25 mouse cellular contexts compared by ENCODE assay signal in the genomic region with DNA sequence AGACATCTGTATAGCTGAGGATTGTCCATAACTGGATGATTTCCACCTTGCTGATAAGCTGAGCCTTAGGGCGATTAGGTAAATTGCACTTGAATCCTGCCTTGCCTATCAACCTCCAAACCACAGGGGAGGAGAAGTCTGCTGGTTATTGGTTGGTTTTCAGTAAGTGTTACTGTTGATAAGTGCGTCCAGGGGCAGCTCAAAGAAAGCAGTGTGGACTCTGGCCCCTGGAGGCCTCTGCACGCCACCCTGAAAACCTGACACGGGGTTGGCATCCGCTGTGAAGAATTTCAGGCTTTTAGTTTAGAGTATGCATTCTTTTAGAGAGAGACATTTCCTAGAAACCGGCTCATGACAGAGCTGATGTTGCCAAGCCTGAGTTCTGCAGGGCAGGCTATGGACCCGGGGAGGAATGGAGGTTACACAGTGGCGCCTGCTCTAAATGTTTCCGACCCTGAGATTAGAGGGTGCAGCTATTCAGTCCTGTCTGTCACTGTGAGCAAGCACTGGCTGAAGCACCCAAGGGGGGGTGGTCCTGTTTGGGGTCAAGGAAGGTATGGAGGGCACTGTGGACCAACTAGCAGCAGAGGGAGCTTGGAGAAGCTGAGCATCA. TPM values are rescaled to one million over a fixed set of nuclear protein-coding genes. Genes with fewer than 3 reads are reported as not detected.
DNase-seq lines count a peak whose midpoint lies in the region; ATAC-seq and TF ChIP-seq lines count a peak whose summit lies in the region.
"Had no signal": no experiment of that assay in that cellular context is flagged by ENCODE, and none has a peak within 500 bp of the region (broad histone marks: within the 10 kb centered on the region; RNA-seq: fewer than 3 reads in every experiment).

No protein-coding gene starts in this region.

- H3K27ac ChIP-seq in kidney, embryonic 14.5 days (ENCODE audit: low read depth, low read length) = no peak overlapping the region
- H3K27ac ChIP-seq in intestine, postnatal 0 days (ENCODE audit: low read depth, low read length) = no peak overlapping the region
- H3K27ac ChIP-seq in limb, embryonic 10.5 days = no peak overlapping the region
- H3K27ac ChIP-seq: heart, embryonic 10.5 days; hindbrain, embryonic 10.5 days; liver, embryonic 12.5 days; midbrain, embryonic 12.5 days had no signal

- no peaks in the 10 kb centered on the region for H3K9me3 ChIP-seq in kidney, embryonic 14.5 days (ENCODE audit: control insufficient read depth, low read length)
- no peaks in the 10 kb centered on the region for H3K9me3 ChIP-seq in intestine, postnatal 0 days (ENCODE audit: control insufficient read depth)
- no peaks in the 10 kb centered on the region for H3K9me3 ChIP-seq in limb, embryonic 10.5 days (replicated peaks)
- H3K9me3 ChIP-seq: heart, embryonic 10.5 days; hindbrain, embryonic 10.5 days; liver, embryonic 12.5 days; midbrain, embryonic 12.5 days had no signal

- no peak overlapping the region for H3K9ac ChIP-seq in kidney, embryonic 14.5 days (ENCODE audit: low read depth, low read length)
- no peak overlapping the region for H3K9ac ChIP-seq in intestine, postnatal 0 days (ENCODE audit: low read depth, low read length)
- H3K9ac ChIP-seq: liver, embryonic 12.5 days; midbrain, embryonic 12.5 days had no signal

- no peaks in the 10 kb centered on the region; the same call in 1 of the 2 replicates for H3K36me3 ChIP-seq in kidney, embryonic 14.5 days (ENCODE audit: control insufficient read depth, insufficient read depth, low read length)
- H3K36me3 ChIP-seq in intestine, postnatal 0 days (ENCODE audit: control insufficient read depth, insufficient read depth) = peaks cover 15% of the 10 kb centered on the region; the same call in 1 of the 2 replicates
- H3K36me3 ChIP-seq in limb, embryonic 10.5 days = no peaks in the 10 kb centered on the region
- H3K36me3 ChIP-seq: G1E; heart, embryonic 10.5 days; hindbrain, embryonic 10.5 days; liver, embryonic 12.5 days; midbrain, embryonic 12.5 days had no signal

- 84% methylated on average over 9 of the region's 9 CpGs for WGBS in kidney, embryonic 14.5 days
- 31% methylated on average over 9 of the region's 9 CpGs for WGBS in intestine, postnatal 0 days
- 87% methylated on average over 9 of the region's 9 CpGs for WGBS in limb, embryonic 10.5 days

- no peak overlapping the region for H3K4me2 ChIP-seq in kidney, embryonic 14.5 days (replicated peaks; ENCODE audit: low read depth, low read length)
- peak overlapping the region; percentile 28; the same call in 1 of the 2 replicates for H3K4me2 ChIP-seq in intestine, postnatal 0 days (replicated peaks; ENCODE audit: low read depth)
- H3K4me2 ChIP-seq: liver, embryonic 12.5 days; midbrain, embryonic 12.5 days had no signal

- no peak for TF ChIP-seq CTCF in intestine, postnatal 0 days (IDR thresholded peaks at IDR 0.05; ENCODE audit: low read depth)

- ATAC-seq in kidney, embryonic 14.5 days (ENCODE audit: low FRiP score, low TSS enrichment) = no peak
- ATAC-seq in intestine, postnatal 0 days = peak; percentile 61
- ATAC-seq: forebrain, embryonic 14.5 days; liver, embryonic 12.5 days had no signal

- peak; percentile 24 for DNase-seq in kidney, adult 11 months
- DNase-seq in NIH3T3 (ENCODE audit: low read depth) (peak; percentile 7), MN1 (ENCODE audit: low spot score) (no peak)
- DNase-seq in kidney, postnatal 36 days = peak; percentile 16 to 24
- no peak for DNase-seq in adrenal gland, adult 18-20 months (ENCODE audit: low spot score in 2 of 2)
- DNase-seq in limb, embryonic 10.5 days (ENCODE audit: low spot score) = no peak
- DNase-seq: adrenal gland, postnatal 14 days; cerebellum, adult 9-10 months; gastrocnemius, postnatal 10 days; lung, adult 18-20 months; lung, postnatal 10 days; thymus, postnatal 14 days had no signal

- no peaks in the 10 kb centered on the region for H3K27me3 ChIP-seq in kidney, embryonic 14.5 days (ENCODE audit: control insufficient read depth, insufficient read depth, low read length)
- no peaks in the 10 kb centered on the region for H3K27me3 ChIP-seq in intestine, postnatal 0 days (replicated peaks; ENCODE audit: control insufficient read depth, insufficient read depth, low read length)
- no peaks in the 10 kb centered on the region for H3K27me3 ChIP-seq in limb, embryonic 10.5 days (ENCODE audit: low read depth, poor library complexity, severe bottlenecking)

- H3K4me3 ChIP-seq in kidney, embryonic 14.5 days (ENCODE audit: low read length) = no peak overlapping the region
- H3K4me3 ChIP-seq in intestine, postnatal 0 days (ENCODE audit: low read depth, low read length) = no peak overlapping the region
- no peak overlapping the region for H3K4me3 ChIP-seq in limb, embryonic 10.5 days
- H3K4me3 ChIP-seq: heart, embryonic 10.5 days; hindbrain, embryonic 10.5 days; liver, embryonic 12.5 days; midbrain, embryonic 12.5 days had no signal

- H3K4me1 ChIP-seq in kidney, embryonic 14.5 days (ENCODE audit: control insufficient read depth, insufficient read depth, low read length) = no peaks in the 10 kb centered on the region
- no peaks in the 10 kb centered on the region for H3K4me1 ChIP-seq in intestine, postnatal 0 days (replicated peaks; ENCODE audit: control insufficient read depth, insufficient read depth, low read length)
- H3K4me1 ChIP-seq in limb, embryonic 10.5 days = no peaks in the 10 kb centered on the region
- H3K4me1 ChIP-seq: heart, embryonic 10.5 days; liver, embryonic 12.5 days; midbrain, embryonic 12.5 days had no signal

RNA-seq across cellular contexts. Expression of gene Map3k21, which starts 38.6 kb away (rescaled TPM):
- 4.3 and 5.8 TPM in 2 replicates for polyA plus RNA-seq in kidney, embryonic 14.5 days (2014; fragmentation: Nextera tagmentation; extraction: Ambion mirVana)
- polyA plus RNA-seq in intestine, postnatal 0 days (2015; fragmentation: Nextera tagmentation; extraction: Ambion mirVana) = 4.5 and 5.1 TPM in 2 replicates
- total RNA-seq in adrenal gland, adult 18-20 months (2021) = under 1 TPM; 0.22 to 0.96 TPM
- 0.03 and 0.04 TPM in 2 replicates for polyA plus RNA-seq in limb, embryonic 10.5 days (2016; fragmentation: Nextera tagmentation; extraction: Ambion mirVana)
- total RNA-seq: CH12.LX; granulocyte monocyte progenitor cell, adult 5-6 weeks; monocyte, adult 5-6 weeks; neutrophil, adult 5-6 weeks had no signal
- polyA plus RNA-seq: G1E; limb, embryonic 11.5 days had no signal

RNA-seq across cellular contexts. Expression of gene Kcnk1, which starts 46.2 kb away (rescaled TPM):
- 34.7 and 45.3 TPM in 2 replicates for polyA plus RNA-seq in kidney, embryonic 14.5 days (2014; fragmentation: Nextera tagmentation; extraction: Ambion mirVana)
- 28.7 and 36.7 TPM in 2 replicates for polyA plus RNA-seq in intestine, postnatal 0 days (2015; fragmentation: Nextera tagmentation; extraction: Ambion mirVana)
- total RNA-seq in adrenal gland, adult 18-20 months (2021) = 10 to 100 TPM in 1 of 2 experiments, 1 to 10 TPM in 1; 1.4 to 11.9 TPM
- 9.2 and 10.1 TPM in 2 replicates for polyA plus RNA-seq in limb, embryonic 10.5 days (2016; fragmentation: Nextera tagmentation; extraction: Ambion mirVana)
- total RNA-seq: CH12.LX; granulocyte monocyte progenitor cell, adult 5-6 weeks; monocyte, adult 5-6 weeks had no signal
- polyA plus RNA-seq: G1E had no signal

RNA-seq across cellular contexts. Expression of gene Pcnx2, which starts 50.7 kb away (rescaled TPM):
- 0.15 and 0.19 TPM in 2 replicates for polyA plus RNA-seq in kidney, embryonic 14.5 days (2014; fragmentation: Nextera tagmentation; extraction: Ambion mirVana)
- polyA plus RNA-seq in intestine, postnatal 0 days (2015; fragmentation: Nextera tagmentation; extraction: Ambion mirVana) = 0.04 and 0.29 TPM in 2 replicates
- under 1 TPM; 0.51 to 0.60 TPM for total RNA-seq in adrenal gland, adult 18-20 months (2021)
- polyA plus RNA-seq in limb, embryonic 10.5 days (2016; fragmentation: Nextera tagmentation; extraction: Ambion mirVana) = 0.05 TPM in 1 of 2 replicates, not detected in the other
- total RNA-seq: CH12.LX; granulocyte monocyte progenitor cell, adult 5-6 weeks; monocyte, adult 5-6 weeks; neutrophil, adult 5-6 weeks had no signal
- polyA plus RNA-seq: G1E; limb, embryonic 11.5 days had no signal

Comparison
In these comparisons a context has a peak if more than half of its experiments do, and no peak if none do; other contexts are left out.
1. DNase-seq: peak in kidney, adult 11 months (single experiment), NIH3T3 (single experiment) and kidney, postnatal 36 days (2 of 2); none in MN1 (single experiment), adrenal gland, adult 18-20 months (0 of 2) and limb, embryonic 10.5 days (single experiment).